Mouse (Mus musculus) induced T-regulatory cell, adult 2 months (primary cell): ENCODE measurements around the gene Gm20890.
"Not testable (repeated sequence)": the region's sequence is repeated elsewhere in the genome, so short reads cannot be mapped to it uniquely, and the experiment has no call there.

ENCODE experiments used
- DNase-seq: peaks from one replicate; pipeline ENCODE4 v3.0.0-alpha.2; 2012; ENCODE audit warnings: low read depth

The Gm20890 gene

GRCm38 (mm10) chrY:26776699-26777098, at the start of gene Gm20890:
Gm20890 (minus strand) TSS chrY:26776799.
- DNase-seq: not testable (repeated sequence)
